Mouse (Mus musculus) c-Kit-negative CD71-positive TER-119-positive erythroid progenitor cells, embryonic 14.5 days (primary cell): ENCODE data around the gene Treml1.

ENCODE experiments used
- DNase-seq: peaks from one replicate; pipeline ENCODE4 v3.0.0-alpha.2; 2013; ENCODE audit warnings: low read depth, low spot score

Gene Treml1

GRCm38 (mm10) chr17:48360462-48360861, 746 bp downstream of the Treml1 start:
- no peak for DNase-seq

- DNase-seq: no peak
Measured at GRCm38 (mm10) chr17:48362346-48362745, 2.6 kb downstream of the Treml1 start.

GRCm38 (mm10) chr17:48362966-48363365, 3.2 kb downstream of the Treml1 start:
- DNase-seq: no peak

- DNase-seq: no peak
Measured at GRCm38 (mm10) chr17:48363421-48363965, 3.8 kb downstream of the Treml1 start.

- DNase-seq: no peak
Measured at GRCm38 (mm10) chr17:48365511-48366155, 5.9 kb downstream of the Treml1 start.

- DNase-seq: no peak
Measured at GRCm38 (mm10) chr17:48366806-48367205, 7.1 kb downstream of the Treml1 start.

GRCm38 (mm10) chr17:48371621-48372020, 11.9 kb downstream of the Treml1 start:
- no peak for DNase-seq

- no peak for DNase-seq
Measured at GRCm38 (mm10) chr17:48372987-48373386, 13.3 kb downstream of the Treml1 start.

GRCm38 (mm10) chr17:48376102-48376501, 16.4 kb downstream of the Treml1 start:
- DNase-seq: no peak

GRCm38 (mm10) chr17:48379050-48379449, 19.3 kb downstream of the Treml1 start:
- no peak for DNase-seq

- no peak for DNase-seq
Measured at GRCm38 (mm10) chr17:48385786-48386461, 26.2 kb downstream of the Treml1 start.

- no peak for DNase-seq
Measured at GRCm38 (mm10) chr17:48388666-48389065, 28.9 kb downstream of the Treml1 start.

GRCm38 (mm10) chr17:48389442-48389841, 29.7 kb downstream of the Treml1 start:
- DNase-seq: no peak

GRCm38 (mm10) chr17:48391446-48391845, 31.7 kb downstream of the Treml1 start:
- DNase-seq: no peak

GRCm38 (mm10) chr17:48392616-48393015, 32.9 kb downstream of the Treml1 start:
- no peak for DNase-seq

GRCm38 (mm10) chr17:48401710-48402109, 42.0 kb downstream of the Treml1 start:
- no peak for DNase-seq

GRCm38 (mm10) chr17:48402751-48403150, 43.0 kb downstream of the Treml1 start:
- no peak for DNase-seq

GRCm38 (mm10) chr17:48403848-48404247, 44.1 kb downstream of the Treml1 start:
- no peak for DNase-seq

GRCm38 (mm10) chr17:48404706-48405105, 45.0 kb downstream of the Treml1 start:
- DNase-seq: no peak

- peak; percentile 41 for DNase-seq
Measured at GRCm38 (mm10) chr17:48407154-48407553, 47.4 kb downstream of the Treml1 start.

- DNase-seq: no peak
Measured at GRCm38 (mm10) chr17:48407910-48408525, 48.3 kb downstream of the Treml1 start.

GRCm38 (mm10) chr17:48408526-48409291, 49.0 kb downstream of the Treml1 start:
- peak; percentile 57 for DNase-seq
